Mouse (Mus musculus): ENCODE data around the gene Gm14403.
"Not testable (repeated sequence)": the region's sequence is repeated elsewhere in the genome, so short reads cannot be mapped to it uniquely, and the experiment has no call there.

DNA sequence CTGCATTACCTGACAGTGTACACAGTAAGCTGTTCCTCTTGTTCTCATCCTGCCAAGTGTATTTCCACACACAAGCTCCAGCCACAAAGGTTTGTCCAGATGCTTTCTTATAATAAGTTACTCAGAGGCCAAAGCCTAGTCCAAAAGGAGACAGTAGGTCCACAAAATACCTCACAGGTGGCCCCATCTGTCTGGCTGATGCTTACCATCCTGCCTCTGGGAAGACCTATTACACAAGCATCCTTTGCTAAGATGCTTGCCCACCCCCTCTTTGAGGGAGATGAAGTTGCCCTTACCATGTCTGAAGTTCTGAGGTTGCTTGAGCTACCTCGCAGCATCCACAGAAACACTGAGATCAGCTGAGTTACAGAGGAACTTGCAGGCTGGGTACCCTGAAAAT lies 57.2 kb downstream of the Gm14403 start:
- not testable (repeated sequence) for TF ChIP-seq EP300, CTCF (IDR thresholded peaks at IDR 0.05)
